Mouse (Mus musculus) midbrain, embryonic 12.5 days (tissue): ENCODE results near the gene Osbpl8. TPM values are rescaled to one million over a fixed set of nuclear protein-coding genes. Genes with fewer than 3 reads are reported as not detected.
A peak's percentile ranks its signal among the peaks of the same experiment; 100 is the strongest.

Source experiments
- ATAC-seq: fragments of 200-750 bp; cut with Nextera tagmentation; 2 replicates; pipeline ENCODE4 v1.8.0; 2017; ENCODE audit warnings: low read depth, moderate TSS enrichment, moderate library complexity; ENCODE audit not compliant: low FRiP score
- H3K27ac ChIP-seq: fragments of 300-500 bp; sonication (generic); replicated peaks from 2 replicates; pipeline ENCODE4 v1.5.1; 2016; ENCODE audit warnings: mild to moderate bottlenecking
- H3K27me3 ChIP-seq: fragments of 300-500 bp; sonication (generic); 2 replicates; pipeline ENCODE4 v1.6.1; 2016; ENCODE audit warnings: mild to moderate bottlenecking
- H3K36me3 ChIP-seq: fragments of 300-500 bp; sonication (generic); 2 replicates; pipeline ENCODE4 v1.6.1; 2016
- H3K4me1 ChIP-seq: fragments of 300-500 bp; sonication (generic); 2 replicates; pipeline ENCODE4 v1.6.1; 2016
- H3K4me2 ChIP-seq: fragments of 300-500 bp; sonication (generic); replicated peaks from 2 replicates; pipeline ENCODE4 v1.6.1; 2016; ENCODE audit warnings: mild to moderate bottlenecking, moderate library complexity
- H3K4me3 ChIP-seq: fragments of 300-500 bp; sonication (generic); 2 replicates; pipeline ENCODE4 v1.5.1; 2016; ENCODE audit warnings: mild to moderate bottlenecking
- H3K9ac ChIP-seq: fragments of 300-500 bp; sonication (generic); replicated peaks from 2 replicates; pipeline ENCODE4 v1.6.1; 2016; ENCODE audit warnings: mild to moderate bottlenecking, moderate library complexity
- H3K9me3 ChIP-seq: fragments of 300-500 bp; sonication (generic); 2 replicates; pipeline ENCODE4 v1.6.1; 2016; ENCODE audit warnings: mild to moderate bottlenecking
- WGBS: fragments of 180-500 bp; shearing (Covaris S2); methylation state at CpG from one replicate; pipeline ENCODE4 v1.1.7; 2016; 5-methylcytosine and 5-hydroxymethylcytosine counted together
- polyA plus RNA-seq: library from polyadenylated mRNA; unstranded; fragments of >200 nt; fragmentation: Nextera tagmentation; extraction: Ambion mirVana; gene quantifications from 2 replicates; pipeline ENCODE4 v1.2.1, GENCODE M21; 2016

Osbpl8 gene
- polyA plus RNA-seq, 1 experiment from 2014 or later, result 21.3 TPM

DNA sequence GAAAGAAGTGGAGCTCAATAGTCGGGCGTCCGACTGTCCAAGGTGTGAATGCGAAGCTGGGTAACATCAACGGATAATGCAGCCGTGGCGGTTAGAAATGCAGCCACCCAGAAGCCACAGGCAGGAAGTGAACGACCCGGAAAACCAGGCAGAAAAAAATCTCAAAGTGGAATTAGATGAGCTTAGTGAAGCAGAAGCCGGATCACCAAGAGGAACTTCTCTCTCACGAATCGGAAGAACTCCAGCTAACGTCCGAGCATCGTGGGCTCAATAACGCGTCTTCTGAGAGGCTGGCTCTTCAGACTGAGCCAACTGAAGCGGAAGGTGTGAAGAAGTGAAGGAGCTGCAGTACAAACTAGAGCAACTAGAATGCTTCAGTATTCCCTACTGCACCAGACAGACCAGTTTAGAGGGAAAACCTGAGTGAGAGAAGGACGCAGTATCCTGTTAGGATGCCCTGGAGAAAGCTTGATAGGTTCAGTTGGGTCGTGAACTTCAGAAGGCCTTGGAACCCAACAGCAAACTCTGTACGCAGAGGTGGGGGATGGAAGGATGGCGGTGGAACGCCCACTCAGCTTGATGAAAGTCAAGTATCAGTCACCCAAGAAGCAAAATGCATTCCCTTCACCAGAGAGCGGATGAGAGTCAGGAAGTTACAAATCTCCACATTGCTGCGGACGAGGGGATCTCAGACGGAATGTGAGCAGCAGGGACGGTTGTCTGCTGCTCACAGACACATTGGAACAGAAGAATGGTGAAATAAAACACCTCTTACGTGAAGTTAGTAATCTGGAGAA lies 8.0 kb upstream of the Osbpl8 start:
- Histone ChIP-seq H3K4me3 (no peak overlapping the region), H3K9me3 (no peaks in the 10 kb centered on the region), H3K27me3 (no peaks in the 10 kb centered on the region), H3K27ac (no peak overlapping the region), H3K36me3 (no peaks in the 10 kb centered on the region), H3K4me2 (no peak overlapping the region), H3K4me1 (no peaks in the 10 kb centered on the region), H3K9ac (no peak overlapping the region)
- 88% methylated on average over 29 of the region's 29 CpGs for WGBS
- ATAC-seq, result no peak

DNA sequence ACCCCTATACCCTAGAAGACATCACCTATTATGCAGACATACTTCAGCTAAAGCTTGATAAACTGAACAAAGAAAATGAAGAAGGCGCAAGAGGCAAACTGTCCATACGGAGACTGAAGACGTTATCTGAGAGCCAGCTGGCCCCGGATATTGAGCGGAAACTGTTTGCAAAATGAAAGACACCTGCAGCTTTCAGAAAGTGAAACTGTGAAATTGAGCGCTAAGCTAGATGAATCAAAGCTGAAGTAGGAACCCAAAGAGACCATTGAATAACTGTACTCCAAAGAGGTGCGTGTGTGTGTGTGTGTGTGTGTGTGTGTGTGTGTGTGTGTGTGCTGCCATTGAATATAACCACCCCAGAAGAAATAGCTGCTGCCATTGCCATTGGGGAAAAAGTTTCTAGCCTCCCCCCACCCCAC lies 7.3 kb upstream of the Osbpl8 start:
- 92% methylated on average over 7 of the region's 7 CpGs for WGBS
- no peaks in the 10 kb centered on the region for H3K36me3 ChIP-seq
- H3K27ac ChIP-seq, result no peak overlapping the region
- H3K4me2 ChIP-seq, result no peak overlapping the region
- no peak overlapping the region for H3K9ac ChIP-seq
- H3K4me1 ChIP-seq, result no peaks in the 10 kb centered on the region
- no peaks in the 10 kb centered on the region for H3K27me3 ChIP-seq
- no peak overlapping the region for H3K4me3 ChIP-seq
- H3K9me3 ChIP-seq, result no peaks in the 10 kb centered on the region
- ATAC-seq, result no peak

DNA sequence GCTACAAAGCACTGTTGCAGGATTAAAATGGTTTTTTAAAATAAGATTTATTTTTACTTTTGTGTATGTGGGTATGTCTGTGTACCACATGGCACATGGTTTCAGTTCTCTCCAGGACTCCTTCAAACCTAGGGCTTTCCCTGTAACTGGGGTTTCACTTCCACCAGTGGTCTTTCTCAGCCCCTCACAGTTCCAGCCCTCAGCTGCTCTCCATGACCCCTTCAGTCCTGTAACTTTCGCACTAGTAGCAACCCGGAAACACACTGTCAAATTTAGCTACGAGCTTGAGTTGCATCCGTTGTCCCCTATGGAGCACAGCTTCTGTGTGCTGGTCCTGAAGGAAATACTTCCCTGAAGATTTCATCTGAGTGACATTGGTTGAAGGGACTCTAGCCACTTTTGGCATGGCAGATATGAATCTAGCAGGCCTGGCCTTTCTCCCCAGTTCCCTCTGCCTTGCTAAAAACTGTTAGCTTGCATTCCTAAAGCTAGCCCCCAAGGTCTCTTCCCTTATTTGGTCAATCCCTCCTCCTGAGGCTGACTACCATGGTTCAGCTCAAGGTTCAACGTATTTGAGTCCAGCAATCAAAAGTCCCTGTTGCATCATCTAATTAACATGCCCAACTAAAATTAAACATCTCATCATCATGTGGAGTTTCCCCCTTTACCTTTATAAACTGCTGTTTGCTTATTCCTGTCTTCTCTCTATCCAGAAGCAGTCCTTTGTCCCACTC lies 4.6 kb upstream of the Osbpl8 start:
- H3K4me2 ChIP-seq, result no peak overlapping the region
- H3K36me3 ChIP-seq, result no peaks in the 10 kb centered on the region
- no peaks in the 10 kb centered on the region for H3K27me3 ChIP-seq
- H3K4me1 ChIP-seq, result peaks cover 6% of the 10 kb centered on the region
- WGBS, result 78% methylated on average over 5 of the region's 5 CpGs
- H3K4me3 ChIP-seq, result no peak overlapping the region
- no peak overlapping the region for H3K27ac ChIP-seq
- no peaks in the 10 kb centered on the region for H3K9me3 ChIP-seq
- no peak overlapping the region for H3K9ac ChIP-seq
- no peak for ATAC-seq

DNA sequence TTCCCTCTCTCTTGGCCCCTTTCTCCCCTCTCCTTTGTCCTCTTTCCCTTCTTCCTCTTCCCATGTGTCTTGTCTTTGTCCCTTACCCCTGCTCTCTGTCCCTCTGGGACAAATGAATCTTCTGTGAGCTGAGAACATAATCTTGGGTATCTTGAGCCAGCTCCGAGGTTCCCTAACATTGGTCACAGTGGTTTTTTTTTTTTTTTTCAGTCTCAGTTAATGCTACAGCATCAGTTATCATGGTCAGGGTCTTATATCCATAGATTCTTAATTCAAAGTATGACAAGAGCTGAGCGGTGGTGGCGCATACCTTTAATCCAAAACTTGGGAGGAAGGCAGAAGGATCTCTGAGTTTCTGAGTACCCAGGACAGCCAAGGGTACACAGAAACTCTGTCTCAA lies 4.0 kb upstream of the Osbpl8 start:
- H3K4me3 ChIP-seq, result no peak overlapping the region
- H3K27me3 ChIP-seq, result no peaks in the 10 kb centered on the region
- 95% methylated on average over 3 of the region's 3 CpGs for WGBS
- H3K9me3 ChIP-seq, result no peaks in the 10 kb centered on the region
- H3K4me1 ChIP-seq, result peaks cover 6% of the 10 kb centered on the region
- H3K9ac ChIP-seq, result no peak overlapping the region
- H3K27ac ChIP-seq, result no peak overlapping the region
- no peak overlapping the region for H3K4me2 ChIP-seq
- no peaks in the 10 kb centered on the region for H3K36me3 ChIP-seq
- ATAC-seq, result no peak

DNA sequence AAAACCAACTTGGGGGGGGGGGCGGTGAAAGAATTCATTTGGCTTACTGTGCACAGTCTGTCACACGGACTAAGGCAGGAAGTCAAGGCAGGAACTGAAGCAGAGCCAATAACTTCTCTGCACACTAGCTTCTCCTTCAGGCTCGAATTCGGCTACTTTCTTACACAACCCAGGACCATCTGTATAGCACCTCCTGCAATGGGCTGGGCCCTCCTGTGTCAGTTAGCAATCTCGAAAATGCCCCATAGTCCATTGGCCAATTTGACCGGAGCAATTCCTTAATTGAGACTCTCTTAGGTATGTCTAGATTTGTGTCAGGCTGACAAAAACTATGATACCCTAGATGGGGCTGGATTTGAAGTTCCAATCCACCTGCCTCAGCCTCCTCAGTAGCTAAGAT lies 3.2 kb upstream of the Osbpl8 start:
- H3K27ac ChIP-seq, result no peak overlapping the region
- H3K4me3 ChIP-seq, result no peak overlapping the region
- no peaks in the 10 kb centered on the region for H3K27me3 ChIP-seq
- H3K9ac ChIP-seq, result no peak overlapping the region
- no peaks in the 10 kb centered on the region for H3K36me3 ChIP-seq
- H3K9me3 ChIP-seq, result no peaks in the 10 kb centered on the region
- peaks cover 11% of the 10 kb centered on the region for H3K4me1 ChIP-seq
- no peak overlapping the region for H3K4me2 ChIP-seq
- no peak for ATAC-seq
- 89% methylated on average over 6 of the region's 6 CpGs for WGBS

DNA sequence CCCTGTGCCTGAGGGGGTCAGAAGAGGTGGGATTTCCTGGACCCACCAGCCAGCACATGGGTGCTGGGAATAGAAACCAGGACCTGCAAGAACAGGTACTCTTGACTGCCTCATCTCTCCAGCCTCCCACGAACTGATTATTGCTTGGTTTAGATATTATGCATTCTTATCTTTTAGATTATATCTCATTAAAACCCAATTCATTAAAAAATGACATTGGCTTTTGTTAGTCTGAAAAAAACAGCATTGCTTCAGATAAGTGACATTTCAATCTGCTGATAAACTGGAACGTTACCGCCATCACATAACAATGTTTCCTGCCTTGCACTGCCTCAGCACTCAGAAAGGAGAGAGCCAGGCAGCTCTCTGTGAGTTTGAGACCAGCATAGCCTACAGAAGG lies 1.5 kb upstream of the Osbpl8 start:
- ATAC-seq, result no peak
- Histone ChIP-seq H3K9me3 (no peaks in the 10 kb centered on the region), H3K4me3 (no peak overlapping the region), H3K36me3 (no peaks in the 10 kb centered on the region), H3K27me3 (no peaks in the 10 kb centered on the region), H3K27ac (no peak overlapping the region), H3K4me2 (no peak overlapping the region), H3K4me1 (peaks cover 15% of the 10 kb centered on the region), H3K9ac (no peak overlapping the region)
- 81% methylated on average over 3 of the region's 3 CpGs for WGBS

DNA sequence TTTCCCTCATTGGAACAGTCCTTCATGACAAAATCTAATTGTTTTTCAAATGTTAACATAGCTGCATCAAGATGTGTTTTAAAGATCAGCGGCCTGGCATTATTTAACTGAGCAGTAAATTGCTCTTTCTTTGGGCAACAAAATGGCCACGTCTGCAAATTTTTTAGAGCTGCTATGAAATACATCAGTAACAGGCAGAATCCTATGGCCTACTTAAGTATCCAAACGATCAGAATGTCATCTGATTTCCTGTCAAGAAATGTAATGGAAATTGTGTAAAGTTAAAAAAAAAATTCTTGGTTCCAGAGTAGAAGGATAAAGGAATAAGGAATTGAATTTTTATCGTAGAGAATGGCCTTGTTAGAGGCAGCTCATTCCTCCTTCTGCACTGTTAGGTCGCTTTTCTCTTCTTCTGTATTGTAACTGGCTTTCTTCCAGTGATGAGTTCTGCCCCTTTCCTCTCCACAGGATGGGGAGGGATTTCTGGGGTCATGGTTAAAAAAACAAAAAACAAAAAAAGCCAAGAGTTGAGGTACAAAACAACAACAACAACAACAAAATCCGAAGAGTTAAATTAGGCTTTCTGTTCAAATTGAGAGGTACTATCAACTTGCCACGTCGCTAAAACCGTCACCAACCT lies 831 bp upstream of the Osbpl8 start:
- peak overlapping the region; percentile 68 for H3K4me2 ChIP-seq
- no peaks in the 10 kb centered on the region for H3K27me3 ChIP-seq
- ATAC-seq, result no peak
- peak overlapping the region; percentile 94 for H3K27ac ChIP-seq
- no peaks in the 10 kb centered on the region for H3K36me3 ChIP-seq
- peaks cover 15% of the 10 kb centered on the region for H3K4me1 ChIP-seq
- H3K9me3 ChIP-seq, result no peaks in the 10 kb centered on the region
- H3K4me3 ChIP-seq, result peak overlapping the region; percentile 94
- peak overlapping the region; percentile 95; the same call in 1 of the 2 replicates for H3K9ac ChIP-seq
- WGBS, result 36% methylated on average over 9 of the region's 9 CpGs

DNA sequence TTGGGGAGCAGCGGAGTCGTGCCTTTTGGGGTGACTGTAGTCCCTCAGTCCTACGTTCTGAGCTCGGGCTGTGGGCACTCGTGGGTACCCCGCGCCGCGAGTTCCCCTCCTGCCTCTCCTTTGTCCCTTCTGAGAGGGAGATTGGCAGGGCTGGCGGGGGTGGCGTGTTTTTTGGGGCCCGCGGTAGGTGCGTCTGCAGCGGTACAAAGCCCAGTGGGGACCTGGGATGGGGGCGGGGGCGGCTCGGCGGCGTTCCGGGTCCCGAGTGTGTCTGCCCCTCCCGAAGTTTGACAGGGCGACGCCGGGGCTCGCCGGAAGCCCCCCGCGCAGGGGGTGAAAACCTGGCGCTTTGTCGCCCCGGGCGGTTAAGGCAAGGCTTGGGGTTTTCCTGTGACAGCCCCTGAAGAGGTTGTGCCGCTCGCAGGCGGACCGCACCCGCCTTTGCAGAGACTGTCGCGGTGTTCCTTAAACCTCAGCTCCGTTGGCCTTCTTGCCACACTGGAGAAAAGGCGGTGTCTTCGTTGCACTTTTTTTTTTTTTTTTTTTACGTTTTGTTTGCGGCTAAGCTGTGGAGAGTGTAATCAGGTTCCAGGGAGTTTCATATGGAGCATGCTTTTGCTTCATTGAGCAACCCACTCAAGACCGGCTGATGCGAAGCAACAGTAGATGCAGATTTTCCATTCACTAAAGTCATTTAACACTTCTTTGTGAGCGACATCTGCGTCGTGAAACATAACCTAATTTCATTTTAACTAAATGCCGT lies 848 bp downstream of the Osbpl8 start:
- no peaks in the 10 kb centered on the region for H3K36me3 ChIP-seq
- peak overlapping the region; percentile 95 for H3K9ac ChIP-seq
- no peaks in the 10 kb centered on the region for H3K27me3 ChIP-seq
- whole genome bisulfite sequencing, result under 1% methylated on average over 51 of the region's 52 CpGs
- peak overlapping the region; percentile 94 for H3K4me3 ChIP-seq
- peak overlapping the region; percentile 94 for H3K27ac ChIP-seq
- peak; percentile 2 for ATAC-seq
- peak overlapping the region; percentile 63 for H3K4me2 ChIP-seq
- no peaks in the 10 kb centered on the region for H3K9me3 ChIP-seq
- H3K4me1 ChIP-seq, result peaks cover 15% of the 10 kb centered on the region

DNA sequence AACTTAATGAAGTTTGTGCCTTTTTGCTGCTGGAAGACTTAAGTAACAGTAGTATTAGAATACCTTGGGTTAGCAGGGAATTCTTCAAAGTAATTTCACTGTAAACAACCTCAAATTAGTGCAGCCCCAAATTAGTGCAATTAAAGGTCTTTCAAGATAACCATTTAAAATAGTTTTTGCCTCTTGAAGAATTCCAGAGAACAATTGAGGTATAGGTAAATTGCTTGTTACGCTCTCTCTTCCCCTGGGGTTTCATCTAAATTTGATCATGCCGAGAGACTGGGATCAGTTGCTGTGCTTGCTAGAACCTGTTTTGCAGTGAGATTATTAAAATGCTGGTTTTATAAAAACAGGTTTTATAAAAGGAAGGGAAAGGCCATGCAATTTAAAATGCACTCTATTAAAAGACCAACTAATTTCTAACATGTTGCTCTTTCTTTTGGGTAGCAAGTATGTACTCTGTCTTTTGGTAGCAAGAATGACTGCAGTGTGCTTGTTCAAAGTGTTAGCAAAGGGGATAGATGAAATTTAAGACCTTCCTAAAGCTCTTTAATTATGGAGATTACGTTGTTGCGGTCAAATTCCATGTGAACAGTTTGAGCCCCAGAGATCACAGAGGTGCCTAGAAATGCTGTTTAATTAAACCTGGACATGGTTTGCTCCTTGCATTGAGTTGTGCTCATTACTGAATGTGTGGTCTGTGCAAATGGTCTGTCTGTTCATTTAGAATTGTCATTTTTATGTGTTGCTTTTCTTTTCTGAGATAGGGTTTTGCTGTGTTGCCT lies 1.7 kb downstream of the Osbpl8 start:
- 41% methylated on average over 4 of the region's 4 CpGs for WGBS
- peaks cover 15% of the 10 kb centered on the region for H3K4me1 ChIP-seq
- H3K27me3 ChIP-seq, result no peaks in the 10 kb centered on the region
- no peaks in the 10 kb centered on the region for H3K9me3 ChIP-seq
- H3K9ac ChIP-seq, result peak overlapping the region; percentile 95
- H3K27ac ChIP-seq, result no peak overlapping the region
- no peaks in the 10 kb centered on the region for H3K36me3 ChIP-seq
- ATAC-seq, result no peak
- H3K4me3 ChIP-seq, result peak overlapping the region; percentile 94
- peak overlapping the region; percentile 63 for H3K4me2 ChIP-seq

DNA sequence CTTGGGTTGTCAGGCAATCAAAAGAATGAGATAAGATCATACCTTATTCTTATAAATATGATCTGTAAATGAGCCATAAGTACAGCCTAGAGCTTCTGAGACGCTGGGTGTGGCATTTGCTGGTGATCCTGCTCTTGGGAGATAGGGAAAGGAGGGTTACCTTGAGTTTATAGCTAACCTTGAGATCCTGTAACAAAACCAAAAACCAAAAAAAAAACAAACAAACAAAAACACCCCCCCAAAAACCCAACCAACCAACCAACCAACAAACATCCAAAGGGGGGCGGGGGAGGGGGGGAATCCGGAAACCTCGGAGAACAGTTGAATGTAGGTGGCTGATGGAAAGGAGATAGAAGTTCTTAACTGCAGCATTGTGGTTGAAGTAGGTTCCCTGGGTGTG lies 2.9 kb downstream of the Osbpl8 start:
- Histone ChIP-seq H3K4me1 (peaks cover 15% of the 10 kb centered on the region), H3K27me3 (no peaks in the 10 kb centered on the region), H3K9ac (no peak overlapping the region), H3K27ac (no peak overlapping the region), H3K9me3 (no peaks in the 10 kb centered on the region), H3K4me2 (no peak overlapping the region), H3K36me3 (no peaks in the 10 kb centered on the region), H3K4me3 (no peak overlapping the region)
- WGBS, result 92% methylated on average over 4 of the region's 4 CpGs
- ATAC-seq, result no peak

DNA sequence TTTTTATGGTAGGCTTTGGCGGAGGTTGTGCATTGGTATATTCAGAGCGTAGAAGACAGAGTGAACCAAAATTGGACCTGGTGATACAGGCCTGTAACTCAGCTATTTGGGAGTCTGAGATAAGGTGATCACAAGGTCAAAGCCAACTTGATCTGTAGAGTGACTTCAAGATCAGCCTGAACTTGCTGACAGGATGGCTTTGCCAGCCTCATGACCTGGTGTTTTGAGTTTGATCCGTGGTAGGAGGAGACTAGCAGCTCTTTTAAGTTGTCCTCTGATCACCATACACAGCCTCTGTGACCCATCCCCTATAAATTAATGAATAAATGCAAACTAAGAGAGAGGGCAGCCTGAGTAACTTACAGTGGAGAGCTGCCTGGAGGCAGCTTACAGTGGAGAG lies 3.8 kb downstream of the Osbpl8 start:
- Histone ChIP-seq H3K36me3 (no peaks in the 10 kb centered on the region), H3K27ac (no peak overlapping the region), H3K4me1 (peaks cover 15% of the 10 kb centered on the region), H3K27me3 (no peaks in the 10 kb centered on the region), H3K4me2 (no peak overlapping the region), H3K4me3 (no peak overlapping the region), H3K9ac (no peak overlapping the region), H3K9me3 (no peaks in the 10 kb centered on the region)
- ATAC-seq, result no peak
- 87% methylated on average over 3 of the region's 3 CpGs for WGBS
